Mouse (Mus musculus) ovary, postnatal 10 days (tissue): ENCODE data around the gene Rgs7bp.

Experiments used
- DNase-seq: peaks from one replicate; pipeline ENCODE4 v3.0.0; 2022; ENCODE audit warnings: low spot score

Rgs7bp gene

GRCm38 (mm10) chr13:105054181-105054940 lies at the start of gene Rgs7bp:
TSS of gene Rgs7bp (minus strand) at chr13:105054930.
- peak; percentile 42 for DNase-seq

- no peak for DNase-seq
These were observed 49.7 kb upstream of the Rgs7bp start for GRCm38 (mm10) chr13:105104385-105104784.

GRCm38 (mm10) chr13:105100705-105101104 lies 46.0 kb upstream of the Rgs7bp start:
- DNase-seq, result no peak

DNA sequence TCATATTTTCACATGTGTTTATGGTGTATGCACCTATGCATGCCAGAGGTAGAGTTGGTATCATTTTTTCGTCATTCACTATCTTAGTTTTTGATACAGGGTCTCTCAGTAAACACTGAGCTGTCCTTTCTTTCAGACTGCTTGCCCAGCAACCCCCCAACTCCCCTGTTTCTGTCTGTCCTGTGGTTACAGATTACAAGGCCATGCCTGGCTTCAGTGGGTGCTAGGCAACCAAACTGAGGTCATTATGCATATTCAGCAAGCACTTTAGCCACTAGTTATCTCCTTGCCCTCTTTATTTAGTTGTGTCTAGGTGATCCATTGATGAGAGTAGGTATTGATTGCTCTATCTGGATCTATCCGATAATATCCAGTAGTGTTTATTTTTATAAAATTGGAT lies 41.6 kb upstream of the Rgs7bp start:
- no peak for DNase-seq

DNA sequence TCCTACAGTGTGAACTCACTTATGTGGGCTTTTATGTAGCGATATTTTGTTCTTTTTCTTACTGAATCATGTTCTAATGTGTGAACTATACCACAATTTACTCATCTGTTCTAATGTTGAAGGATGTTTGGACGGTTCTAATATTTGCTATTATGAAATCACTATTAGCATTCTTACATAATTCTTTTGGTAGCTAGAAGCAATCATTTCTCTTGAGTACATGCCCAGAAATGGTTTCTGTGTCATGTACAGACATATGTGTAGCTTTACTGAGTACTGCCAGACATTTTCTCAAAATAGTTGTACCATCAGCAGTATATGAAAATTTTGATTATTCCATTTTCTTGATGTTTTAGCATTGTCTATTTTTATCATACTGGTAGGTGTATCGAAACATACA lies 34.5 kb upstream of the Rgs7bp start:
- no peak for DNase-seq

- no peak for DNase-seq
These were observed 27.1 kb upstream of the Rgs7bp start, which contains the start of gene 4933425L06Rik for GRCm38 (mm10) chr13:105081862-105082261. TSS of gene 4933425L06Rik (plus strand) at chr13:105082122.

- DNase-seq, result no peak
These were observed 12.4 kb upstream of the Rgs7bp start for GRCm38 (mm10) chr13:105066890-105067845.

DNA sequence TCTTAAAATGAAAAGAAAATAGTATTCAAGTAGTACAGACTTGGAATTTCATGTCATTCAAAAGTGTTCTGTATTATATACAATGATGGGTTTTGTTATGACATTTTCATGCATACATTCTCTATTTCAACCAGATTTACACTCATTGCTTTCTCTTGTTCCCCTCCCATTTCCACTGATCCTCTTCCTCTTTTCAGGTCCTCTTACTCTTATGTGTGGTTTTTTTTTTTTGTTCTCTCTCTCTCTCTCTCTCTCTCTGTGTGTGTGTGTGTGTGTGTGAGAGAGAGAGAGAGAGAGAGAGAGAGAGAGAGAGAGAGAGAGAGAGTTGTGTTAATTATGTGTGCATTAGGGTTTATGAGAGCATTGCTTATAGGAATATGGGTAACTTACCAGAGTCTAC lies 11.4 kb upstream of the Rgs7bp start:
- no peak for DNase-seq

- DNase-seq, result no peak
These were observed 644 bp upstream of the Rgs7bp start for GRCm38 (mm10) chr13:105055374-105055773.

DNA sequence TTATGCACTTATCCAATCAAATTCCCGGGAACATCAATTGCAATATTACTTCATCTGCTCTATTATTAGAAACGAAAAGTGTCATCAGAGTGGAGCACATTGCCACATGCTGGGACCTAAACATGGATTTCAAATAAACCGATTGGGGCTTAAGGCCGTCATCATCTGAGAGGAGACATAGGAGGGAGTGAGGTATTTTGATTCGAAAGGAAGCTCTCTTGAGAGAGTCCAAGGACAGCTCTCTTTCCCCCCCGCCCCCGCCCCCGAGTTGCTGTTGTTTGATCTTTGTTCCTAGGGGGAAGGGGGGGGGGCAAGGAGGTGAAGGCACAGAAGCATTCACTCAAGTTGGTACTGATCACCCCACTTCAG lies 195 bp upstream of the Rgs7bp start:
- DNase-seq, result no peak

DNA sequence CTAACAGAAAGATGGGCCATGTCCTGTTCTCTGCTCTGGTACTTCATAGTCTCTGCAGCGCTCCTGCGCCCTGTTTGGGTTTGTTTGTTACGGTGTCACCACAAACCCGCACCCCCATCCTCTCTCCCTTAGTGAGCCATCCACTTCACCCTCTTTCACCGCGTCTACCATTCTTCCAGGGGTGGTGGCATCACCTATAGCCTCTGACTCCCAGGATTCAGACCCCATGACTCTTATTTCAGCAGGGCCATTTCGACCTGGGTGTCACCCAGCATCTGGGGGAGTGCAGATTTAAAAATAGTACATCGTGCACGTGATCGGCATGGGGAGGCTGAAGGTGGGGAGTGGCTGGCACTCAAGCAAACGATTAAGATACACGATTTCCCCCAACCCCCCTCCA lies 1.1 kb downstream of the Rgs7bp start:
- DNase-seq, result no peak

GRCm38 (mm10) chr13:105051432-105051831 lies 3.3 kb downstream of the Rgs7bp start:
- DNase-seq, result no peak

DNA sequence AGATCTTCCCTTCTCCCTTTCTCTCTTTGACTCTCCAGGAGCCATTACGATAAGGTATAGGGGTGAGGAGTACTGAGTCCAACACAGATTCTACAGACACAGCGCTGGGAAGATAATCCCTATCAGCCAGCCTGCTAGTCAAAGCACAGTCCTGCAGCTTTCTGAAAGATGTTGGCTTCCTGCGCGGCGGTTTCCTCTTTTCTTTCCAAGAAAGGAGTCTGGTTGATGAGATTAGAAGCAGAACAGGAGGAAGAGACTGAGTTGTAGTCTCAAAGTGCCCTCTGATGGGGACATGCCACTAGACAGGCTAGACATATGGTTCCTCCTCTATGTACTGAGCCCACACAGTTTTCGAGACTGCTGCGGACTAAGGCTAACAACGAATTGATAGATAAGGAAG lies 6.1 kb downstream of the Rgs7bp start:
- DNase-seq, result no peak

GRCm38 (mm10) chr13:105047377-105047776 lies 7.4 kb downstream of the Rgs7bp start:
- no peak for DNase-seq

DNA sequence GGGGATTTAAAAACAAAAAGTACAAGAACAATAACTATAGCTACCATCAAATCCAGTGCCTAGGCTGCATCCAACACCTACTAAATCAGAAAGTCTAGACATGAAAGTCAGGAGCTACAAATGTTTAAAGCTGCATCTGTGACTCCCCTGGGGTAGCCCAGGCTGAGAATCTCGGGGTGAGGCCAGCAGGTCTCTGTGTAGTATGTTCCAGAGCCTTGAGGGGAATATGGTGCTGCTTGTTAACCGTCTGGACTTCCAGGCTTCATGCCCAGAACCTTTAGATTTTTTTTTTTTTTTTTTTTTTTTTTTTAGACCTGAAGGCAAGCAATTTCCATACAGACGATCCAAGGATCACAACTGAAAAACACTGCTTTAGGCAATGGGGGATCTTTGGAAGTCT lies 10.8 kb downstream of the Rgs7bp start:
- DNase-seq, result no peak

DNA sequence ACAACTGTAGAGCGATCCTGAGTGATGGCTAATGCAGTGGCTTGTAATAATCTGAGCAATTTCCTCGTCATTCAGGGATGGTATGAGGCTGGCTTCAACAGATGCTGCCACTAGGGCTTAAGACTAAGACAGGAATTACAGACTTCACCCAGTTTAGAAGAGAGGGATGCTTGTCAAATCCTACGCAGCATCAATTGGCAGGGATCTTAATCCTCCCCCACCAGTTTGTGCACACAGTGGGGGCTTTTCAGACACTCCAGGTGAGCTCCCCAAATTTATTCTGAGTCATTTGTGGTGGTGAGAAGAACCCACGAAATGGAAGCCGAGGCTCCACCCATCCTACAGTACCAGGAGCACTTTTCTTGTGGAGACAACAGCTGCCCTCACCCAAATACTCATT lies 16.4 kb downstream of the Rgs7bp start:
- DNase-seq, result no peak

- DNase-seq, result no peak
These were observed 16.9 kb downstream of the Rgs7bp start for GRCm38 (mm10) chr13:105037816-105038215.

GRCm38 (mm10) chr13:105031882-105032281 lies 22.8 kb downstream of the Rgs7bp start:
- no peak for DNase-seq

GRCm38 (mm10) chr13:105028276-105028675 lies 26.5 kb downstream of the Rgs7bp start:
- DNase-seq, result no peak

- no peak for DNase-seq
These were observed 38.2 kb downstream of the Rgs7bp start for GRCm38 (mm10) chr13:105016577-105016976.

DNA sequence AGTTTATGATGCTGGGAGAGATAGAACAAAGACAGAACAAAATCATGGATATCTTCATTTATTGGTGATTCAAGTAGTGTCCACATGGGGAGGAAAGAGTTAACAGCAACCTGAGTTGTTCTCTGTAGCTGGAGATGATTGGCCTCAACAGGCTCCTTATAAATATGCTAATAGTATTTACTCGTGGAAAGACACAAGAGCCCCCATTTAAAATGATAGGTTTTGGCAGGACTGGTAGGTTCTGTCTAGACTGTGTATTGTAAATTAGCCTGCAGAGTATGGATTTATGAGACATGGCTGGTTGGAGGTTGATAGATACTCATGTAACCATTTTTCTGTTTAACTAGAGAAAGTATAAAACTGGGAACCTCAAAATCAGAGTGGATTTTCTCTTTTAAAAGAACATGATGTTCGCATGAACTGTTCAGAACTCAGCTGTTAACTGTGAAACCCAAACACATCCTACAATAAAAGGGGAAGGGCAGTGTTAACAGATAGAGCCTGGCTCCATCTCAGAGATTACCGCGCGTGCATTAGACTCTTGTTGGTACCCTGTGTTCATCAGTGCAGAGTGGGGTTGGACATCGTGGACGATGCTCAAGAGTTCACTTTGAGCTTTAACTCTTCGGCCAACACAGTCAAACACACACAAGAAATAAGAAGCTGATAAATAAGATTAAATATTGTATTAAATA lies 38.9 kb downstream of the Rgs7bp start:
- no peak for DNase-seq

DNA sequence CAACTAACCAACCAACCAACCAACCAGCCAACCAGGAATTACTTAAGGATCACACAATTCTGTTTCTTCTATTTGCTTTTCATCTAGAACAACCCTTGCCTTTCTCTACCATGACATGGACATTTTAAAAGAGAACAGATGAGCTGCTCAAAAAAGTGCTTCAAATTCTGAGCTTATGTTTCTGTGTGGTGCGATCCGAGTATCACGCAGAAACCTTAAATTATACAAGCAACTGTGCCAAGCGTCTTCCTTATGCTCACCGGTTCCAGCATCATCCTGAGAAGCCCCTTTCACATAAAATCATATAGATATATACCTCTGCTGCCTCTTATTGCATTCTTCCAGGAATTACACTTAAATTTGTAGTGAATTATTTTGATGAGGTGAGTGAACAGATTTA lies 43.4 kb downstream of the Rgs7bp start:
- DNase-seq, result no peak

- DNase-seq, result no peak
These were observed 45.8 kb downstream of the Rgs7bp start for GRCm38 (mm10) chr13:105008891-105009290.
